Mouse (Mus musculus): ENCODE data around the gene Zfp978. TPM values are rescaled to one million over a fixed set of nuclear protein-coding genes. Genes with fewer than 3 reads are reported as not detected.

Zfp978 gene
- polyA plus RNA-seq, 1 experiment from 2014 or later, result not detected

Other genes starting within 250 kb of the Zfp978 start
- gene Zfp991, start 229.3 kb upstream of the Zfp978 start, polyA plus RNA-seq (2016; fragmentation: Nextera tagmentation; extraction: Ambion mirVana), result 4.1 and 4.3 TPM in 2 replicates
- gene Zfp988, start 55.6 kb upstream of the Zfp978 start, polyA plus RNA-seq (2016; fragmentation: Nextera tagmentation; extraction: Ambion mirVana), result 0.19 TPM in 1 of 2 replicates, not detected in the other
- gene Zfp982, start 131.1 kb downstream of the Zfp978 start, polyA plus RNA-seq (2016; fragmentation: Nextera tagmentation; extraction: Ambion mirVana), result 4.5 and 5.5 TPM in 2 replicates
- gene Gm16503, start 178.9 kb downstream of the Zfp978 start, polyA plus RNA-seq (2016; fragmentation: Nextera tagmentation; extraction: Ambion mirVana), result 0.26 and 0.46 TPM in 2 replicates
- 0.09 TPM in 1 of 2 replicates, not detected in the other for gene Zfp985, start 192.0 kb downstream of the Zfp978 start, polyA plus RNA-seq (2016; fragmentation: Nextera tagmentation; extraction: Ambion mirVana)

Measured in forebrain, embryonic 12.5 days (tissue).